Mouse (Mus musculus): ENCODE data around the gene Slc26a11. TPM values are rescaled to one million over a fixed set of nuclear protein-coding genes. Genes with fewer than 3 reads are reported as not detected.

The Slc26a11 gene
- 1.1 TPM for polyA plus RNA-seq (2014; fragmentation: Illumina TruSeq; extraction: RNeasy Lipid Tissue Mini Kit (QIAGEN cat#74804); ENCODE audit: low read depth, low replicate concordance)

DNA sequence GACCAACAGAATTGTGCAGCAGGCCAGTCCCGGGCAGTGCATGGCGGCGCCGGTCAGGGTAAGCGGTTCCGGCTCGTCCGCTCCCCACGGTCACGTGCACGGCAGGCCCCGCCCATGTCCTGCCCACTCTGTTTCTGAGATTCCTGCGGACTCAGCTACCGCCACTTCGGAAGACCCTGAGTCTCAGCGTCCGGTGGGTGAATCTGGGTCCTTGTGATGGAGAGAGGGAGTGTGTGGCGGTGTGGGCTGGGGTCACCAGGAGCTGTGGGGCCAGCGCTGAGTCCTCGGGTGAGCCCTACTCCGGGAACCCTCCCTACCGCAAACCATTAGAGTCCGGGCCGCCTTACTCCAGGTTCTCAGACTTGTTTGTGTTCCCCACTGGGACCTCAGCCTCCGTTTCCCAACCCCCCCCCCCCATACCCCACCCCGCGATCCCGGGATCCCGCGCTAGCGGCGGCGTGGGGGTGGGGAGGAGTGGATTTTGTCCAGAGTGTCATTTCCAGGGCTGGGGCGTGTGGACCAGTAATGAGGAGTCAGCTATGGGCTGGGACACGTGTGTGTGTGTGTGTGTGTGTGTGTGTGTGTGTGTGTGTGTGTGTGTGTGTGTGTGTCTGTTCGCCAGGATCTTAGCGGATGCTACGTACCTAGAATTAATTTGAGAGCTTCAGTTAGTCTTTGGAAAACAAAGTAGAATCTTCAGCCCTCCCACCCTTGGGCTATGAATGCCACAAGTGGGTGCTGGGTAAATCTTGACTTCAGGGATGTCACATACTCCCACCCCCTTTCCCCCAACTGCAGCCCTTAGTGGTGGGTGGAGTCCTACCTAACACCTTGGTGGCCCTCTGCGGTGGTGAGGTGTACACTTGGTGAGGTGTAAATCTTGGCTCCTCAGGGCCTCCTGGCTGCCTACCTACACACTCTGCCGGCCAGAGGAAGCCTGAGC is at the start of gene Slc26a11, which contains the start of gene Sgsh:
Slc26a11 (plus strand) TSS at position 115 of the 943 bp plus-strand sequence.
Sgsh (minus strand) TSS at position 94 of the 943 bp plus-strand sequence.

DNA sequence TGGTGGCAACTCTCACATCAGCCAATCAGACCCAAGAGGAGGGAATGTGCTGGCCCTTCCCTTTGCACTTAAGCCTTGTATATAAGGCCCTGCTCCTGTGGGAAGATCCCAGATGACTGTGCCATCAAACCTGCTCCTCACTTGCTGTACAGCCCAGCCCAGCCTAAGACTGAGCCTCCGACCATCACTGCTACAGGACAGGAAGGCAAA is 47.8 kb upstream of the Slc26a11 start, which contains the start of gene Card14:
Card14 (plus strand) TSS at position 111 of the 210 bp plus-strand sequence.

DNA sequence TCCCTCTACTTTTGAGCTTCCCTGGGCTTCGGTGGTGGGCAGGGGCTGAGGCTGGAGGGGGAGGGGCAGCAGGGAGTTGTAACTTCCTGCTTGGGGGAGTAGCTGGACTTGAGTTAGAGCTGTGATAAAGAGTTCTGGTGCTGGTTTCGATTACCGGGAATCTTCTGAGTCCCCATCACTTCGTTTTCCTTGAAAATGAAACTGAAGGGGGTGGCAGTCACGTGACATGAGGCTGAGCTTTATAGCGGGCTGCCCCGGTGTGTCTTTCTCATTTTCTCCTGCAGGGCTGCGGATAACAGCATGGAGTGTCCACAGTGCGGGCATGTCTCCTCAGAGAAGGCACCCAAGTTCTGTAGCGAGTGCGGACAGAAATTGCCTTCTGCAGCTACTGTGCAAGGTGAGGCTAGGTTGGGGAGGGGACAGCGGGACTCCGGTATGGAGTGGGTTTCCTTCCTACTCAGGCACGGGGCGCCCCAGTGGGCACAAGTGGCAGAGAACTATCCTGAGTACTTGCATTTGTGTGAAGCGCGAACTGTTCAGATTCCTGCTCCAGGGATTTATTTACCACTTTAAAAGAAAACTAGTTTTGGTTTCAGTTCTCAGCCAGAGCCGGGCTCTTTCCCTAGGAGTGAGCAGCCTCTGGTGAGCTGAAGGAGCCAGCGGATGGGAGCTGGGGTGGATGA is 37.6 kb downstream of the Slc26a11 start, which contains the start of gene Rnf213:
Rnf213 (plus strand) TSS at position 301 of the 683 bp plus-strand sequence.

Other genes starting within 250 kb of the Slc26a11 start
- 0.25 TPM for gene Tbc1d16, start 127.1 kb upstream of the Slc26a11 start, polyA plus RNA-seq (2014; fragmentation: Illumina TruSeq; extraction: RNeasy Lipid Tissue Mini Kit (QIAGEN cat#74804); ENCODE audit: low read depth, low replicate concordance)
- 23.2 TPM for gene Ccdc40, start 127.0 kb upstream of the Slc26a11 start, polyA plus RNA-seq (2014; fragmentation: Illumina TruSeq; extraction: RNeasy Lipid Tissue Mini Kit (QIAGEN cat#74804); ENCODE audit: low read depth, low replicate concordance)
- 0.42 TPM for gene Gaa, start 87.7 kb upstream of the Slc26a11 start, polyA plus RNA-seq (2014; fragmentation: Illumina TruSeq; extraction: RNeasy Lipid Tissue Mini Kit (QIAGEN cat#74804); ENCODE audit: low read depth, low replicate concordance)
- gene Eif4a3, start 55.5 kb upstream of the Slc26a11 start, polyA plus RNA-seq (2014; fragmentation: Illumina TruSeq; extraction: RNeasy Lipid Tissue Mini Kit (QIAGEN cat#74804); ENCODE audit: low read depth, low replicate concordance), result 62.1 TPM
- gene Card14, start 47.8 kb upstream of the Slc26a11 start, polyA plus RNA-seq (2014; fragmentation: Illumina TruSeq; extraction: RNeasy Lipid Tissue Mini Kit (QIAGEN cat#74804); ENCODE audit: low read depth, low replicate concordance), result not detected
- 1.6 TPM for gene Sgsh, start within 50 bp of the Slc26a11 start, polyA plus RNA-seq (2014; fragmentation: Illumina TruSeq; extraction: RNeasy Lipid Tissue Mini Kit (QIAGEN cat#74804); ENCODE audit: low read depth, low replicate concordance)
- gene Rnf213, start 37.5 kb downstream of the Slc26a11 start, polyA plus RNA-seq (2014; fragmentation: Illumina TruSeq; extraction: RNeasy Lipid Tissue Mini Kit (QIAGEN cat#74804); ENCODE audit: low read depth, low replicate concordance), result 7.4 TPM
- 0.43 TPM for gene Endov, start 135.8 kb downstream of the Slc26a11 start, polyA plus RNA-seq (2014; fragmentation: Illumina TruSeq; extraction: RNeasy Lipid Tissue Mini Kit (QIAGEN cat#74804); ENCODE audit: low read depth, low replicate concordance)
- 0.07 TPM for gene Nptx1, start 192.2 kb downstream of the Slc26a11 start, polyA plus RNA-seq (2014; fragmentation: Illumina TruSeq; extraction: RNeasy Lipid Tissue Mini Kit (QIAGEN cat#74804); ENCODE audit: low read depth, low replicate concordance)
- 4.4 TPM for gene Rptor, start 247.3 kb downstream of the Slc26a11 start, polyA plus RNA-seq (2014; fragmentation: Illumina TruSeq; extraction: RNeasy Lipid Tissue Mini Kit (QIAGEN cat#74804); ENCODE audit: low read depth, low replicate concordance)